Mouse (Mus musculus): ENCODE data around the gene Rangap1. TPM values are rescaled to one million over a fixed set of nuclear protein-coding genes. Genes with fewer than 3 reads are reported as not detected.

Rangap1 gene
- total RNA-seq (2021): 10 to 100 TPM; 23.7 to 24.1 TPM
- long read RNA-seq, experiment 1, transcript Rangap1-201 (16 exons, 3,033 nt): major isoform, 56 of 64 reads
- long read RNA-seq, experiment 1, partial matches to known transcripts: 4 of 64 reads
- long read RNA-seq, experiment 1, other reads (novel, unspliced or antisense): 3 of 64 reads
- long read RNA-seq, experiment 2, transcript Rangap1-201 (16 exons, 3,033 nt): major isoform, 45 of 54 reads
- long read RNA-seq, experiment 2, partial matches to known transcripts: 5 of 54 reads
- long read RNA-seq, experiment 2, other reads (novel, unspliced or antisense): 2 of 54 reads

GRCm38 (mm10) chr15:81744992-81745600 lies at the start of gene Rangap1, which contains the start of gene Zc3h7b:
Gene Rangap1, minus strand, starts transcription at chr15:81745530.
Gene Zc3h7b, plus strand, starts transcription at chr15:81745057.
- DNase-seq: peak; percentile 88
- intact Hi-C loops (cut with DNase I): loop anchor here (5.0 kb wide), 3 partner anchors 52 to 172 kb away; no protein-coding TSS in a partner anchor
- TF ChIP-seq CTCF (IDR thresholded peaks at IDR 0.05): peak; percentile 39
- Histone ChIP-seq H3K4me3 (peak within 1 kb of the TSS; percentile 83), H3K27ac (peak within 1 kb of the TSS; percentile 93)

- intact Hi-C loops (cut with DNase I): no loop called here
- Histone ChIP-seq H3K27ac (no peak overlapping the region), H3K4me3 (no peak overlapping the region)
- no peak for DNase-seq
- TF ChIP-seq CTCF (IDR thresholded peaks at IDR 0.05): no peak
Observed at GRCm38 (mm10) chr15:81792444-81792843, 47.1 kb upstream of the Rangap1 start.

- no peak overlapping the region for H3K4me3 ChIP-seq
- intact Hi-C loops (cut with DNase I): no loop called here
- TF ChIP-seq CTCF (IDR thresholded peaks at IDR 0.05): no peak
- no peak overlapping the region for H3K27ac ChIP-seq
- no peak for DNase-seq
Observed at GRCm38 (mm10) chr15:81787525-81787924, 42.2 kb upstream of the Rangap1 start.

- no peak for TF ChIP-seq CTCF (IDR thresholded peaks at IDR 0.05)
- intact Hi-C loops (cut with DNase I): no loop called here
- H3K27ac ChIP-seq: no peak overlapping the region
- DNase-seq: no peak
- H3K4me3 ChIP-seq: no peak overlapping the region
Observed at GRCm38 (mm10) chr15:81785701-81786100, 40.4 kb upstream of the Rangap1 start.

- peak; percentile 49 for TF ChIP-seq CTCF (IDR thresholded peaks at IDR 0.05)
- Histone ChIP-seq H3K27ac (no peak overlapping the region), H3K4me3 (no peak overlapping the region)
- intact Hi-C loops (cut with DNase I): no loop called here
- no peak for DNase-seq
Observed at GRCm38 (mm10) chr15:81784762-81785161, 39.4 kb upstream of the Rangap1 start.

GRCm38 (mm10) chr15:81781816-81782215 lies 36.5 kb upstream of the Rangap1 start:
- intact Hi-C loops (cut with DNase I): no loop called here
- TF ChIP-seq CTCF (IDR thresholded peaks at IDR 0.05): no peak
- H3K27ac ChIP-seq: no peak overlapping the region
- H3K4me3 ChIP-seq: no peak overlapping the region
- no peak for DNase-seq

- no peak for DNase-seq
- TF ChIP-seq CTCF (IDR thresholded peaks at IDR 0.05): no peak
- H3K4me3 ChIP-seq: no peak overlapping the region
Observed at GRCm38 (mm10) chr15:81776631-81777422, 31.5 kb upstream of the Rangap1 start.

GRCm38 (mm10) chr15:81774505-81775171 lies 29.3 kb upstream of the Rangap1 start:
- Histone ChIP-seq H3K27ac (peak overlapping the region; percentile 69), H3K4me3 (no peak overlapping the region)
- intact Hi-C loops (cut with DNase I): no loop called here
- no peak for TF ChIP-seq CTCF (IDR thresholded peaks at IDR 0.05)
- peak; percentile 62 for DNase-seq

More at GRCm38 (mm10) chr15:81776631-81777422, 31.5 kb upstream of the Rangap1 start:
- no peak overlapping the region for H3K27ac ChIP-seq
- intact Hi-C loops (cut with DNase I): no loop called here

GRCm38 (mm10) chr15:81772431-81773120 lies 27.2 kb upstream of the Rangap1 start:
- no peak for DNase-seq
- intact Hi-C loops (cut with DNase I): no loop called here
- H3K27ac ChIP-seq: peak overlapping the region; percentile 28; the same call in 1 of the 2 replicates
- H3K4me3 ChIP-seq: no peak overlapping the region
- no peak for TF ChIP-seq CTCF (IDR thresholded peaks at IDR 0.05)

- intact Hi-C loops (cut with DNase I): no loop called here
- no peak overlapping the region for H3K27ac ChIP-seq
- DNase-seq: no peak
- no peak overlapping the region for H3K4me3 ChIP-seq
- TF ChIP-seq CTCF (IDR thresholded peaks at IDR 0.05): no peak
Observed at GRCm38 (mm10) chr15:81769037-81769436, 23.7 kb upstream of the Rangap1 start.

- no peak overlapping the region for H3K4me3 ChIP-seq
- intact Hi-C loops (cut with DNase I): no loop called here
- H3K27ac ChIP-seq: no peak overlapping the region
- TF ChIP-seq CTCF (IDR thresholded peaks at IDR 0.05): no peak
- no peak for DNase-seq
Observed at GRCm38 (mm10) chr15:81766439-81766838, 21.1 kb upstream of the Rangap1 start.

- intact Hi-C loops (cut with DNase I): no loop called here
- H3K27ac ChIP-seq: no peak overlapping the region
- no peak overlapping the region for H3K4me3 ChIP-seq
- TF ChIP-seq CTCF (IDR thresholded peaks at IDR 0.05): no peak
- DNase-seq: no peak
Observed at GRCm38 (mm10) chr15:81765651-81766050, 20.3 kb upstream of the Rangap1 start.

All from gastrocnemius, adult 2 months (tissue).